Mouse (Mus musculus) MEL-GATA-1-ER (cell line): ENCODE measurements around the gene Gm11037.
A peak's percentile ranks its signal among the peaks of the same experiment; 100 is the strongest.

Experiments used
- DNase-seq: peaks from one replicate; pipeline ENCODE4 v3.0.0-alpha.2; 2012; ENCODE audit warnings: low read depth; ENCODE audit errors: extremely low read depth

The Gm11037 gene

DNA sequence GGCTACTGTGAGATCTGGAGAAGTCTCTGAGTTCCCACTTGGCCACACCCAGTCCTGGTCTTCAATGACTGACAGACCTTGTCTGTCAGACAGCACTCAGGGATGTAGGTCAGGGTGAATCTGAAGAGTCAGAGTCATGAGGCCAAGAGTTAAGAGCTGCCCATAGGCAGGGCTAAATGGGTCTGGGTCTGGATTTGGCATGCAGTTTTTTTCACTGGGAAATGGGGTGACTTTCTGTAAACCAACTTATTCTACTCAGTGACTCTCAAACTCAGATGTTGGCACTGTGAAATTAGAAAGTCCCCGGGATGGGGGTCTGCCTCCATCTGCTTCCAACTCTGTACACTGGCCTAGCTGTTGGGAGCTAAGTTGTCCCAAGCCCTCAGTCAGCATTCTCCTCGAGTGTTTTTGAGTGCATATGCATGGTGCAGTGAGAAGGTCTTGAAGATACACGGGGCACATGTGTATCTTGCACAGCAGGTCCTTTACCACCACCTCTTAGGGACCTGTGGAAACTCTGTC lies 4.6 kb upstream of the Gm11037 start:
- DNase-seq, result no peak

DNA sequence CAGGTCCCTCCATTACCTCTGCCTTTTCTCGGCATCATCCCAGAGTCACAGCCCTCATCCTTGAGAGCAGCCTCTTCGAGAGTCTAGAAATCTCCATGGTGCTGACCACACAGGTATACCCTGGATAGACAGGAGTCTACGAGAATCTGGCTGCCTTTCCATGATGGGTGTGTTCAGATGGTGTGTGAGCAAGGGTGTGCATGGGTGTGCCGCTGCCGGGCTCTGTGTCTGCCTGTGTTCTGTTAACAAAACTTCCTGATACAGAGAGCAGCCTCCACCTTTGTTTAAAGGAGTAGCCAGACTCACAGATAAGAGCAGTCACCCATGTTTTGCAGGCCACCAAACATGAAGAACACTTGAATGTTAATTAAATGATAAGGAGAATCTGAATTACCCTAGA lies 3.5 kb upstream of the Gm11037 start:
- no peak for DNase-seq

DNA sequence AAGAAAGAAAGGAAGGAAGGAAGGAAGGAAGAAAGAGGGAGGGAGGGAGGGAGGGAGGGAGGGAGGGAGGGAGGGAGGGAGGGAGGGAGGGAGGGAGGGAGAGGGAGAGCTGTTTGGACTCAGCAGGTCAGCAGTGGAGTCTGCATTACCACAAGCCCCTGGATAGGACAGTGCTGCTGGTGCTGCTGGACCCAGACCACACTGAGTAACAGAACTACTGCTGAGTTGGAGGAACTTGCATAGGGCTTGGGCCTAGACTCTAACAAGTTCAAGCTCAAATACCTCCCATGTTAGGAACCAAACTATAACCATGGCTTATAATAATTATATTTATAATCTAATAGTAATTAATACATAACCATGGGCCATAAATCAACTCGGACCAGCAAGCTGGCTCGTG lies 2.4 kb upstream of the Gm11037 start:
- DNase-seq, result no peak

DNA sequence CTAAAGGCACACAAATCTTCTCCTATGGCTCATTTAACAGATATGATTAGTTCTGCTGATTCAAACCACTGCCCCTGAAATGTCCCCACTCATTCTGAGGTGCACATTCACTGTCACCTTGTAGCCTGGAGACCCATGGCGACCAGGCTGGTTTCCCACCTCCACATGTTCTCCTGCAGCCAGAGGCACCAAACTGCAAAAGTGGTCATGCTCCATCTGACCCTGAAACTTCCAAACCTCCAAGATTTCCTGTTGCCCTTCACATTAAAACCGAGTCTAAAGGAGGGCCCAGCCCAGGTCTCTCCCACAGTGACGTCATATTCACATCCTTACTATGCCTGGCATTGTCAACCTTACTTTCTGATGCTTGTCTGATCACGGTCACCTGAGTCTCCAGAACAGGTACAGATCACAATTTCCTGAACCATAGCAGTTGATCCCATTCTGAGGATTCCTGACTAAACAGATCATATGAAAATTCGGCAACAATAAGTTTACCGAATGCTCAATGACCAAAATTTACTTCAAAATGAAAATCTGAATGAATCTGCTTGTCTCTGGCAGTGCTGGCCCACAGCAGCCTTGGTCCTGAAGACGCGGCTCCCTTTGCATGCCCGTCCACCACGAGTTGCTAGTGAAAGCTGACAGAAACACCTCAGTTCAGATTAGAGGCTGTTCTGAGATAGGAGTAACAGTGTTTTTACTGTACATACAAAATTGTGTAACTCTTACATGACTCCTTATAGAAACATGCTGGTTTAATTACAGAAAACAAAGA lies 997 bp upstream of the Gm11037 start:
- no peak for DNase-seq

DNA sequence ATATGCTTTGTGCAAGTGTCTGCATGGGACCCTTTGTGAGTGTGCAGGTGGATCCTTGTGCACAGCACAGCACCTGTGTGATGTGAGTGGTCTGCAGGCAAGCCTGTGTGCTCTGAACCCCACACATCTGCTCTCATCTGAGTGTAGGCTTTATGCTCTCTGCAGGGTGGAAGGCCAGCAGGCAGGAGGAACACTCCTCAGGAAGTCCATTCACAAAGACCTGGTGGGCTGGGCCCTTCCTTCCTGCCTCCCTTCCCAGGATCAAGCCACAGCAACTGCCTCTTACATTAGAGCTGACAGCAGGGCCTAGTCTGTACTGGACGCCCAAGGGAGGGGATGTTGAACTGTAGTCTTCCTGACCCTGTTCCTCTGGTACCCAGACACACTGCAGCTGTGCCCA lies 1.1 kb downstream of the Gm11037 start:
- DNase-seq, result no peak

DNA sequence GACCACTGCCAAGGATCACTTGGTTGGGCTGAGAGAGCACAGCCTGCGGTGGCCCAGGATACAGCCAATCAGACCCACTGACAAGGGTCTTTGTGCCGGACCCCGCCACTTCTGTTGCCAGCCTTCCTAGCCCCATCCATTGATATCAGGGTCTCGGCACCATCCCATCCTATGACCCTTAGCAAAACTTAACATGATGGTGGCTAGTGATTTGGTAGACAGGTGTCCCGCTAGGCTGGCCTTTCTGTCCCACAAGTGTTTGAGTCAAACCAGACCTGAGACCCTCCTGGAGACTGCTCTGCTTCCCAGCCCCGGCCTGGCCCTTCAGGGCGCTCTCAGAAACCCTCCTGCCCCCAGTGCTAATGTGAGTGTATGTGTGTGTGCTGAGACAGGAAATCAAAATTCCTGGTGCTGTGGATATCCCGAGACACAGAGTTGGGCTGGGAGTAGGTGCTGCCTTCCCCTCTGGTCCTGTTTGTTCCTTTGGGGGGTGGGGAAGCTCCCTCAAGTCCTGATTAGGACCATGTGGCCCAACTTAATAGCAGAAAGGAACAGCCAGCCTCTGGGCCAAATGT lies 1.6 kb downstream of the Gm11037 start:
- no peak for DNase-seq

DNA sequence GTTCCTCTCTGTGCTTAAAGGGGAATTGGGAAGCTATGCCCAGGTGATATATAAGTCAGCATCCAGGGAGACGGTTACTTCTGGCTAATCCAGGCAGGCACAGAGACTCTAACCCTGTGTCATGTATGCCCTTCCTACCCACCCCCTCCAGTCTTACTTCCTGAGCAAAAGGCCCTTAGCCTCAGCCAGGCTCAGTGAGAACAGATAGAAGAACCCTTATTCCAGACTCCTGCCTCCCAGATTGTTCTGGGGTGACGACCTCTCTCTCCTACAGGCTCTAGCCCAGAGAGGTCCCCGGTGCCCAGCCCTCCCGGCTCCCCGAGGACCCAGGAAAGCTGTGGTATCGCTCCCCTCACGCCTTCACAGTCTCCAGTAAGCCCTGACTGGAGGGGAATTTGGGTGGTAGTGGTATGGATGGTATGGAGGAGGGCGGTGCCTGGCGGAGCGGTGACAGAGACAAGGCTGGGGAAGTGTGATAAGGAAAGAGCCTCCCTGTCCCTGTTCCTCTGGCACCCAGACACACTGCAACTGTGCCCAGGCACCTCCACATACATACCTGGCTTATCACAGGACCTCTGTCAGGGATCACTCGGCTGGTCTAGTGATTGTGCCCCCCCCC lies 2.3 kb downstream of the Gm11037 start:
- peak; percentile 80 for DNase-seq

DNA sequence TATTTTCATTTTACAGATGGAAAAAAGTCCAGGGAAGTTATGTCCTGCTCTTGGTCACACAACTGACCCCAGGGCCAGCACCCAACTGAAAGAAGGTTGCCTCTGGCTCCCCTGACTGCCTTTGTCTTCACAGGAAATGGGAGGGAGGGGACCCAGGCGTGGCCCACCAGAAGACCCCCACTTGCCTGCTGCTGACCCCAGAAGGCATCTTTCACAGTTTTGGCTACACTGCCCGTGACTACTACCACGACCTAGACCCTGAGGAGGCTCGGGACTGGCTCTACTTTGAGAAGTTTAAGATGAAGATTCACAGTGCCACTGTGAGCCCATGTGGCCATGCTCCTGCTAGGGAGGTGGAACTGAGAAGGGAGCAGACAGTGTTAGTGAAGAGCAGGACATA lies 5.0 kb downstream of the Gm11037 start:
- no peak for DNase-seq

DNA sequence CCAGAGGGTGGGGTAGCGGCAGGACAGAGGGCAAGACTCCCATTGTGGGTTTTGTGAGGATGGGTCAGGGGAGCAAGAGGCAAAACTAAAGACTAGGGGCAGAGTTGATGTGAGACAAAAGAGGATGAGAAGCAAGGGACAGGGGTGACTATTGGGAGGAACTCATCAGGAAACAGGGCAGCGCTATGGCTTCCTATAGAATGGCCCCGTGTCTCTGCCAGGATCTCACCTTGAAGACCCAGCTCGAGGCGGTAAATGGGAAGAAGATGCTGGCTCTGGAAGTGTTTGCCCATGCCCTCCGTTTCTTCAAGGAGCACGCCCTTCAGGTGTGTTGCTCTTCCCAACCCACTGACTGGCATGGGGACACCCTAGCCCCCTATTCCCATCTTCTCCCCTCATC lies 5.5 kb downstream of the Gm11037 start:
- no peak for DNase-seq

DNA sequence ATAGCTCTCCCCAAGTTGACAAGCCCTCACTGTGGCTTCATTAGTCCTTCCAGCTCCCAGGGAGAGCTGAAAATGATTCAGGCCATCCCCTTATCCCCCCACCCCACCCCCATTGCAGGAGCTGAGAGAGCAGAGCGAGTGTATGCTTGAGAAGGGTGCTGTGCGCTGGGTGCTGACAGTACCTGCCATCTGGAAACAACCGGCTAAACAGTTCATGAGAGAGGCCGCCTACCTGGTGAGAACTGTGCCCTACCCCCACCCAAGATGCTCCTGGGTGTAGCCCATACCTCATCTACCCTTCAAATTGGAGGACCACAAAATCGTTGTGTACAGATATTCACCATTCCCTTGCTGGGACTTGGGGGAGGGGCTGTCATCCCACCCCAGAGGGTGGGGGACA lies 6.0 kb downstream of the Gm11037 start:
- DNase-seq, result no peak

DNA sequence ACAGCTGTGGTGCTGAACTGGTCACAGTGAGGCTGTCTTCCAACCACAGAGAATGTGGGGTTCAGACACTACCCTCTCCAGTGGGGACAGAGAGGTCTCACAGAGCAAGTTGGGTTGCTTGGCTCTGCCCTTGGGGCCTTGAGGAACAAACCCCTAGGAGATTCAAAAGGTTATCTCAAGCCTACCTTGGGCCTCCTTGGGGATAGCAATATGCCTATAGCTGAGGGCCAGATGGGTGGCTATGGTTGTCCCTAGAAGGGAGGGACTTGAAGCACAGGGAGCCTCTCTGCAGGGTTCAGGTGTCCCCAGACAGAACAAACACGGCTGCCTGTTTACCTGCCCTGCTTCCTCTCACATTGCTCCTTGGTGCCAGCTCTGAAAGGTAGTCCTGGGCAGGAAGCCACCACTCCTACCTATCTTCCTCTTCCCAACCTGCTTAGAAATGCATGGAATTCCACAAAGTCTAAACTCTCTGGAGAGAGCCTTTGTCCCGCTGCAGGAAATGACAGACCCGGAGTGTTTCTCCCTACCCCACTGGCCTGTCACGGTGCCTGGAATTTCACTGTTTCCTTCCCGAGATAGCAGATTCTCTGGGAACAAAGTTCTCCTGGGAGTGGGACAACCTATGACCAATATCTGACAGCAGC lies 6.7 kb downstream of the Gm11037 start:
- DNase-seq, result no peak

DNA sequence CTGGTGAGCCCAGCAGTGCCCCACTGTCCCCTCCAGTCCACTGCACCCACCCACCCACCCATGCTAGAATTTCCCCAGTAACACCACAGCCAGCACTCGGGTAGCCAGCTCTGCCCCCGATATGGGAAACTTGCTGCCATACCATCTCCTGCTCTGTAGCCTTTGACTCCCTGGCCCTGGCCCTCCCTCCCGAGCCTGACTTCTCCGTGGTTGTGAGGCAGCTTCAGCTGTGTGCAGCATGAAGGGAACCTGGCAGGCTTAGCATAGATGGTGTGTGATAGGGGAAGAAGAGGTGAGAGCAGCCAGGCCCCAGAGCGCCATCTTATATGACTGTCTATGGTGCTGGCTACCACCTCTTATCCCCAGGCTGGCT lies 7.2 kb downstream of the Gm11037 start:
- DNase-seq, result no peak

DNA sequence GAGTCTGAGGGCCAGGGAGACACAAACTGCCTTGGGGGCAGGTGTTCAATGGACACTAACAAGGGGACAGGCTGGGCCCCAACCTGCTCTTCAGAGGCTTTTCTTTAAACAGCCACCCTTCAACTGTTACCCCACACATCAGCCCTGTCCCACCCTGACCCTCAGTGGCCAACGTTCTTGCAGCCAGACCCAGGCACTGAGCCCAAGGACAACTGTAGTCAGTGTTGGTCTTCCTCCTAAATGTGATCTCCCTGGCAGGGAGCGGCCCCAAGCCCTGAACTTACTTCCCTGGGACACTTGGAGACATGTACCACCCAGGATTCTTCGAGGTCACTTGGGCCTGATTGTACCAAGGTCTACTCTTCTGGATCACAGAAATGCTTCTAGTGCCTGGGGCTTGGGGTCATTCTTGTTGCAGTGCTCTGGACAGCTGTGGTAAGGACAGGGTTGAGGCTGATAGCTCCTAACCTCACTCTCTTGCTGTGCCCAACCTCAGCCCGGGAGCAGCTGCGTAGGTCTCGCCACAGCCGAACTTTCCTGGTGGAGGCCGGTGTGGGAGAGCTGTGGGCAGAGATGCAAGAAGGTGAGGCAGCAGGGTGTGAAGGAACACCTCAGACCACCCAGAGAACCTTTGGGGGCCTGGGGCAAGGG lies 8.2 kb downstream of the Gm11037 start:
- DNase-seq, result no peak

DNA sequence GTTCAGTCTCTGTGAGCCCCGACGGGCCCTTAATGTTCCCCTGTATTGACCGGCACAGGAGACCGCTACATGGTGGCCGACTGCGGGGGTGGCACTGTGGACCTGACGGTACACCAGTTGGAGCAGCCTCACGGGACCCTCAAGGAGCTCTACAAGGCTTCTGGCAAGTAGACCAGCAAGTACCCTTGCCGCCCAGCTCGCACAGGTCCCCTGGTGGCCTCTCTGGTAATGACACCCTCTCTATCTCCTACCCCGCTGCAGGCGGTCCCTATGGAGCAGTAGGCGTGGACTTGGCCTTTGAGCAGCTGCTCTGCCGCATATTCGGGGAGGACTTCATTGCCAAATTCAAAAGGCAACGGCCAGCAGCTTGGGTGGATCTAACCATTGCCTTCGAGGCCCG lies 9.3 kb downstream of the Gm11037 start:
- peak; percentile 73 for DNase-seq

DNA sequence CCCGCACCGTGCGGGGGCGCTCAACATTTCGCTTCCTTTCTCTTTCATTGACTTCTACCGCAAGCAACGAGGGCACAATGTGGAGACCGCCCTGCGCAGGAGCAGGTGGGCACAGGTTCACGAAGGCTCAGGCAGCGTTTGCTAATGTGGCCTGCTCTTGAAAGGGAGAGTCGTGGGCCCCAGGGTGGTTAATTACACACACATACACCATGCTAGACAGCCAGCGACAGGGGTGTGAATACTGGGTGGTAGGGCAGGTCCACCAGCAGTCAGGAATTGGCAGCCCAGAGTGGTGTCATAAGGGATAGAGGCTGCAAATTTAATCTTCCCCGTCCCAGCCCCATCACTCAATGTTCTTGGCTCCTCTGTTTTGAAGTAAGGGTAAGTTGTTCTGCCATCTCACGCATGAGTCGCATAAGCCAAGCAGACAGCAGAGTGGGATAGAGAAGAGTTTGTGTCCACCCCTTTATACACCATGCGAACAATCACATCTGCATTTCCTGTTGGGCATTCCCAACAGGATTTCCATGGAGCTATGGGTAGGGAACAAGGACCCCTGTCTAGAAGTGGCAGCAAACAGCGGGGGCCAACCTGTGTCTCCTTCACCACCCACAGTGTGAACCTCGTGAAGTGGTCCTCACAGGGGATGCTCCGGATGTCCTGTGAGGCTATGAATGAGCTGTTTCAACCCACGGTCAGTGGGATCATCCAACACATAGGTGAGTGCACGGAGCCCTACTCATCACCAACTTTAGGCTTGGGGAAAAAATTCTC lies 9.9 kb downstream of the Gm11037 start:
- no peak for DNase-seq

DNA sequence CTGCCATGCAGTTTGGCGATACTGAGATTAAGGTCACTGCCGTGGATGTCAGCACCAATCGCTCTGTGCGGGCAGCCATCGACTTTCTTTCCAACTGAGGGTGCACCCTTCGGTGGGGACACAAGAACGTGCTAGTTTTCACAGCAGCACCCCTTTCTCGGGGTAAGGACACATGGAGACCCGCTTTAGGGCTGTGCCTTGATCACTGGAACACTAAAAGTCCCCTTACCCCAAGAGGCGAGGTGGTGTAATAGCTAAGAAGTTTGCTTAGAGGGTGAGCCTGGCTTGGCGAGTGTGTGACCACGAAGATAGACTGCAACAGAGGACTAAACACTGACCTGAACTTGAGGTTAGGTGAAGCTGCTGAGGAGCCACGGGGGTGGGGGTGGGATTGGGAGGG lies 11.8 kb downstream of the Gm11037 start:
- no peak for DNase-seq

DNA sequence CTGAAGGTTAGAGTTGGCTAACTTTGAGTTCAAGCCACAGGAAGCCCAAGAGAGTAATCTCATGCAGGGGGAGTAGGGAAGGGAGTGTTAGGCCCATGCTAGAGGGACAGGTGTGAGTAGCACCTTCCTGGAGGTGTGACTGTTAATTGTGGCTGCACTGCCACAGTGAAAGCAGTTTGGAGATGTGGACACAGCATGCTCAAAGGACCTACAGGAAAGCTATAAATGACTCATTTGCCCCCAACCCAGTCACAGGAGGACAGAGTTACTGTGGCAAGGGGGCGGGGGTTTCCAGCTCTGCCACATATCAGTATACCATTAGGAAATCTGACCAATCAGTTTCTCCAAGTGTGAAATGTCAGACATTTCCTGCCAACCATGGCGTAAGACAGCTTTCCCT lies 12.2 kb downstream of the Gm11037 start:
- DNase-seq, result no peak

DNA sequence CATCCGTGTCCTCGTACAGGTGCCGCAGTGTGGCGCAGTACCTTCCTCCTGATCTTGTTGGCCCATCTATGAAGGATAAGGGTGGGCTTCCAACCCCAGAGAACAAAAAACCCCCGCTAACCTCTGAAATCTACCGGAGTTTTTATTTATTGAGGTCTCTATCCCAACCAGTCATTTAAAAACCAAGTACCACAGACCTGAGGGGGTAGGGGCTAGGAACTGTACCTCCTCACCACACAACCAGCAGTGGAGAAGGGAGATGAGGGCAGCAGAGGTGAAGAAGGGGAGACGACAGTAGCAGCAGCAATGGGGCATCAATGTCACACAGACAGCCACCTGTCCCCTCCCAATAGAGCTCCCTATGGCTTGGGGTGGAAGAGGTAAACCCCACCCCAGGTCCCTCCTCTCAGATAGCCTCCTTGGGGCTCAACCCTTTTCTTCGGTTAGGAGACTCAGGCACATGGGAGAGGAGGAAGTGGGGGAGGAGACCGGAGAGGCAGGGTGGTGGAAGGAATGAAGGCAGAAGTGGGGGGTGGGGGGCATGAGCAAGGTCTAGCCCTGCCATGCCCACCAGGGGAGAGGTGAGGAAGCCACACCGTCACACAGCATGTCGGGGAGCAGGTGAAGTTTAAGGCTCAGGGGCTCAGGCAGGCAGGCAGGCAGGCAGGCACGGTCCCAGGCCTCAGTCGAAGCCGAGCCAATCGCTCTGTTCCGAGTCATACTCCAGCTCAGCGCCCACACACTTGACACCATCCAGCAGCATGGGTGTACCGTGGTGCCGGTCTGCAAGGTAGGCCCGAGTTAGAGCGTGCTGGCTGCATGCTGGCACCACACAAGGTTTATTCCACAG lies 13.1 kb downstream of the Gm11037 start:
- no peak for DNase-seq

DNA sequence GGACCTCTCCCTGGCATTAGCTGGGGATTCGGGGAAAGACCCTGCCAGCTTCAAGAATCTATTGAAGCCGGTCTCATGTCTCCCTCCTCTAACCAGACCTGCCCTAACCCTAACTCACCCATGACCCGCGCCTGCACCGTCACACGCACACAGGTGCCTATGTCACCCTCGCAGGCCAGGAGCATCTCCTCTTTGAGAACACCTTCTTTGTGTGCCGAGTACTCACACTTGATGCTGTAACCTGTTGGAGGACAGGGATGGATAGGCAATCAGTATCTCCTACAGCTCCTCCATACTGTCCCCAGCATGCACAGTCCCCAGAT lies 13.7 kb downstream of the Gm11037 start:
- no peak for DNase-seq
